Mouse (Mus musculus): ENCODE results near the gene Colq. TPM values are rescaled to one million over a fixed set of nuclear protein-coding genes. Genes with fewer than 3 reads are reported as not detected.

The Colq gene
- polyA plus RNA-seq, 1 experiment from 2014 or later, result 1.2 TPM

GRCm38 (mm10) chr14:31577966-31578735, 13.0 kb downstream of the Colq start:
- Histone ChIP-seq H3K27ac (ENCODE audit: low read length) (no peak overlapping the region), H3K9me3 (ENCODE audit: control insufficient read depth, low read length) (no peaks in the 10 kb centered on the region), H3K4me2 (ENCODE audit: low read depth, low read length) (no peak overlapping the region), H3K4me3 (ENCODE audit: low read length) (no peak overlapping the region), H3K36me3 (ENCODE audit: control insufficient read depth, insufficient read depth, low read length) (no peaks in the 10 kb centered on the region), H3K27me3 (ENCODE audit: control insufficient read depth, insufficient read depth, low read depth, low read length) (no peaks in the 10 kb centered on the region), H3K4me1 (replicated peaks; ENCODE audit: control insufficient read depth, insufficient read depth, low read length) (no peaks in the 10 kb centered on the region), H3K9ac (ENCODE audit: low read length) (no peak overlapping the region)
- ATAC-seq (ENCODE audit: low read depth), result no peak
- WGBS, result 36% methylated on average over 9 of the region's 9 CpGs

- H3K9me3 ChIP-seq (ENCODE audit: control insufficient read depth, low read length), result no peaks in the 10 kb centered on the region
- H3K4me2 ChIP-seq (ENCODE audit: low read depth, low read length), result no peak overlapping the region
- no peak for ATAC-seq (ENCODE audit: low read depth)
- H3K4me3 ChIP-seq (ENCODE audit: low read length), result no peak overlapping the region
- H3K9ac ChIP-seq (ENCODE audit: low read length), result no peak overlapping the region
- WGBS, result 42% methylated on average over 10 of the region's 10 CpGs
- no peak overlapping the region for H3K27ac ChIP-seq (ENCODE audit: low read length)
- peaks cover 6% of the 10 kb centered on the region for H3K4me1 ChIP-seq (replicated peaks; ENCODE audit: control insufficient read depth, insufficient read depth, low read length)
- no peaks in the 10 kb centered on the region for H3K36me3 ChIP-seq (ENCODE audit: control insufficient read depth, insufficient read depth, low read length)
- no peaks in the 10 kb centered on the region for H3K27me3 ChIP-seq (ENCODE audit: control insufficient read depth, insufficient read depth, low read depth, low read length)
These were observed 14.1 kb downstream of the Colq start for GRCm38 (mm10) chr14:31576846-31577697.

GRCm38 (mm10) chr14:31575866-31576265, 15.3 kb downstream of the Colq start:
- Histone ChIP-seq H3K27ac (ENCODE audit: low read length) (no peak overlapping the region), H3K9me3 (ENCODE audit: control insufficient read depth, low read length) (no peaks in the 10 kb centered on the region), H3K4me2 (ENCODE audit: low read depth, low read length) (no peak overlapping the region), H3K27me3 (ENCODE audit: control insufficient read depth, insufficient read depth, low read depth, low read length) (no peaks in the 10 kb centered on the region), H3K4me3 (ENCODE audit: low read length) (no peak overlapping the region), H3K36me3 (ENCODE audit: control insufficient read depth, insufficient read depth, low read length) (no peaks in the 10 kb centered on the region), H3K4me1 (replicated peaks; ENCODE audit: control insufficient read depth, insufficient read depth, low read length) (peaks cover 6% of the 10 kb centered on the region), H3K9ac (ENCODE audit: low read length) (no peak overlapping the region)
- no peak for ATAC-seq (ENCODE audit: low read depth)
- WGBS, result 72% methylated on average over 9 of the region's 9 CpGs

- Histone ChIP-seq H3K27me3 (ENCODE audit: control insufficient read depth, insufficient read depth, low read depth, low read length) (no peaks in the 10 kb centered on the region), H3K4me3 (ENCODE audit: low read length) (no peak overlapping the region), H3K9me3 (ENCODE audit: control insufficient read depth, low read length) (no peaks in the 10 kb centered on the region), H3K27ac (ENCODE audit: low read length) (no peak overlapping the region), H3K4me2 (ENCODE audit: low read depth, low read length) (no peak overlapping the region), H3K4me1 (replicated peaks; ENCODE audit: control insufficient read depth, insufficient read depth, low read length) (peaks cover 6% of the 10 kb centered on the region), H3K9ac (ENCODE audit: low read length) (no peak overlapping the region), H3K36me3 (ENCODE audit: control insufficient read depth, insufficient read depth, low read length) (no peaks in the 10 kb centered on the region)
- no peak for ATAC-seq (ENCODE audit: low read depth)
- WGBS, result 89% methylated on average over 18 of the region's 18 CpGs
These were observed 16.1 kb downstream of the Colq start for GRCm38 (mm10) chr14:31574903-31575665.

- H3K4me3 ChIP-seq (ENCODE audit: low read length), result no peak overlapping the region
- H3K36me3 ChIP-seq (ENCODE audit: control insufficient read depth, insufficient read depth, low read length), result no peaks in the 10 kb centered on the region
- 45% methylated on average over 9 of the region's 9 CpGs for WGBS
- ATAC-seq (ENCODE audit: low read depth), result no peak
- H3K9ac ChIP-seq (ENCODE audit: low read length), result no peak overlapping the region
- H3K27me3 ChIP-seq (ENCODE audit: control insufficient read depth, insufficient read depth, low read depth, low read length), result no peaks in the 10 kb centered on the region
- no peaks in the 10 kb centered on the region for H3K9me3 ChIP-seq (ENCODE audit: control insufficient read depth, low read length)
- peaks cover 6% of the 10 kb centered on the region for H3K4me1 ChIP-seq (replicated peaks; ENCODE audit: control insufficient read depth, insufficient read depth, low read length)
- no peak overlapping the region for H3K4me2 ChIP-seq (ENCODE audit: low read depth, low read length)
- H3K27ac ChIP-seq (ENCODE audit: low read length), result no peak overlapping the region
These were observed 18.5 kb downstream of the Colq start for GRCm38 (mm10) chr14:31572561-31573175.

- Histone ChIP-seq H3K9me3 (ENCODE audit: control insufficient read depth, low read length) (no peaks in the 10 kb centered on the region), H3K36me3 (ENCODE audit: control insufficient read depth, insufficient read depth, low read length) (no peaks in the 10 kb centered on the region), H3K4me3 (ENCODE audit: low read length) (no peak overlapping the region), H3K27me3 (ENCODE audit: control insufficient read depth, insufficient read depth, low read depth, low read length) (no peaks in the 10 kb centered on the region), H3K4me1 (replicated peaks; ENCODE audit: control insufficient read depth, insufficient read depth, low read length) (peaks cover 6% of the 10 kb centered on the region), H3K27ac (ENCODE audit: low read length) (no peak overlapping the region), H3K4me2 (ENCODE audit: low read depth, low read length) (no peak overlapping the region), H3K9ac (ENCODE audit: low read length) (no peak overlapping the region)
- 84% methylated on average over 5 of the region's 5 CpGs for WGBS
- no peak for ATAC-seq (ENCODE audit: low read depth)
These were observed 19.7 kb downstream of the Colq start for GRCm38 (mm10) chr14:31571419-31571818.

- WGBS, result 40% methylated on average over 6 of the region's 6 CpGs
- no peak for ATAC-seq (ENCODE audit: low read depth)
These were observed 20.8 kb downstream of the Colq start for GRCm38 (mm10) chr14:31570131-31570951.

GRCm38 (mm10) chr14:31569151-31569631, 22.0 kb downstream of the Colq start:
- no peaks in the 10 kb centered on the region for H3K36me3 ChIP-seq (ENCODE audit: control insufficient read depth, insufficient read depth, low read length)
- no peak overlapping the region for H3K27ac ChIP-seq (ENCODE audit: low read length)
- peak; percentile 37 for ATAC-seq (ENCODE audit: low read depth)
- no peak overlapping the region for H3K9ac ChIP-seq (ENCODE audit: low read length)
- H3K4me1 ChIP-seq (replicated peaks; ENCODE audit: control insufficient read depth, insufficient read depth, low read length), result peaks cover 19% of the 10 kb centered on the region
- H3K27me3 ChIP-seq (ENCODE audit: control insufficient read depth, insufficient read depth, low read depth, low read length), result no peaks in the 10 kb centered on the region
- no peak overlapping the region for H3K4me2 ChIP-seq (ENCODE audit: low read depth, low read length)
- WGBS, result 41% methylated on average over 7 of the region's 7 CpGs
- no peaks in the 10 kb centered on the region for H3K9me3 ChIP-seq (ENCODE audit: control insufficient read depth, low read length)
- H3K4me3 ChIP-seq (ENCODE audit: low read length), result no peak overlapping the region

More at GRCm38 (mm10) chr14:31570131-31570951, 20.8 kb downstream of the Colq start:
- Histone ChIP-seq H3K4me3 (ENCODE audit: low read length) (no peak overlapping the region), H3K27ac (ENCODE audit: low read length) (no peak overlapping the region), H3K9me3 (ENCODE audit: control insufficient read depth, low read length) (no peaks in the 10 kb centered on the region), H3K4me1 (replicated peaks; ENCODE audit: control insufficient read depth, insufficient read depth, low read length) (peaks cover 10% of the 10 kb centered on the region), H3K36me3 (ENCODE audit: control insufficient read depth, insufficient read depth, low read length) (no peaks in the 10 kb centered on the region), H3K4me2 (ENCODE audit: low read depth, low read length) (no peak overlapping the region), H3K9ac (ENCODE audit: low read length) (no peak overlapping the region), H3K27me3 (ENCODE audit: control insufficient read depth, insufficient read depth, low read depth, low read length) (no peaks in the 10 kb centered on the region)
